Mouse (Mus musculus): Measurements from ENCODE around the gene Gm4301. TPM values are rescaled to one million over a fixed set of nuclear protein-coding genes. Genes with fewer than 3 reads are reported as not detected.

The Gm4301 gene
- total RNA-seq (2023; ENCODE audit: inconsistent age), result not detected in 4 replicates

GRCm38 (mm10) chr10:100335376-100335775 is at the start of gene Gm4301:
Gene Gm4301 (plus strand): TSS chr10:100335676.

DNA sequence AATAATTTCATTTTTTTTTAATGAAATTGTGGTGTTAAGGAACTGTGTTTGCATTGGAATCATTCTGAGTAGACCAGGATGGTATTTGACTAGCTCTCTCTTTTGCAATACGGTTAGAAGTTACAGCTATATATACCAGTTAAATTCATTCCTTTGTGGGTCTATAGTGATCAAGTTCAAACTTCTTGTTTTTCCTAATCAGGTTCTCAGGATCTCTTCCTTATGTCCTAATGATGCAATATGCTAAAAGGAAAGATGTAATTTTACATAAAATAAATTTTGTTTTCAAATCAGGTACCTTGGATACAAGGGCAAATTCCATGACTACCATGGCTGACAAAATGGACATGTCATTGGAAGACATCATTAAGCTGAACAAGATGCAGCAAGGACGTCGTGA is 5.1 kb downstream of the Gm4301 start, which contains the start of gene Gm4302:
Gm4302 (plus strand) TSS at position 301 of the 400 bp plus-strand sequence.

DNA sequence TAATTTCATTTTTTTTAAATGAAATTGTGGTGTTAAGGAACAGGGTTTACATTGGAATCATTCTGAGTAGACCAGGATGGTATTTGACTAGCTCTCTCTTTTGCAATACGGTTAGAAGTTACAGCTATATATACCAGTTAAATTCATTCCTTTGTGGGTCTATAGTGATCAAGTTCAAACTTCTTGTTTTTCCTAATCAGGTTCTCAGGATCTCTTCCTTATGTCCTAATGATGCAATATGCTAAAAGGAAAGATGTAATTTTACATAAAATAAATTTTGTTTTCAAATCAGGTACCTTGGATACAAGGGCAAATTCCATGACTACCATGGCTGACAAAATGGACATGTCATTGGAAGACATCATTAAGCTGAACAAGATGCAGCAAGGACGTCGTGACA is 10.2 kb downstream of the Gm4301 start, which contains the start of gene Gm4303:
Gm4303 (plus strand) TSS at position 301 of the 400 bp plus-strand sequence.

DNA sequence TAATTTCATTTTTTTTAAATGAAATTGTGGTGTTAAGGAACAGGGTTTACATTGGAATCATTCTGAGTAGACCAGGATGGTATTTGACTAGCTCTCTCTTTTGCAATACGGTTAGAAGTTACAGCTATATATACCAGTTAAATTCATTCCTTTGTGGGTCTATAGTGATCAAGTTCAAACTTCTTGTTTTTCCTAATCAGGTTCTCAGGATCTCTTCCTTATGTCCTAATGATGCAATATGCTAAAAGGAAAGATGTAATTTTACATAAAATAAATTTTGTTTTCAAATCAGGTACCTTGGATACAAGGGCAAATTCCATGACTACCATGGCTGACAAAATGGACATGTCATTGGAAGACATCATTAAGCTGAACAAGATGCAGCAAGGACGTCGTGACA is 15.3 kb downstream of the Gm4301 start, which contains the start of gene Gm4305:
Gm4305 (plus strand) TSS at position 301 of the 400 bp plus-strand sequence.

DNA sequence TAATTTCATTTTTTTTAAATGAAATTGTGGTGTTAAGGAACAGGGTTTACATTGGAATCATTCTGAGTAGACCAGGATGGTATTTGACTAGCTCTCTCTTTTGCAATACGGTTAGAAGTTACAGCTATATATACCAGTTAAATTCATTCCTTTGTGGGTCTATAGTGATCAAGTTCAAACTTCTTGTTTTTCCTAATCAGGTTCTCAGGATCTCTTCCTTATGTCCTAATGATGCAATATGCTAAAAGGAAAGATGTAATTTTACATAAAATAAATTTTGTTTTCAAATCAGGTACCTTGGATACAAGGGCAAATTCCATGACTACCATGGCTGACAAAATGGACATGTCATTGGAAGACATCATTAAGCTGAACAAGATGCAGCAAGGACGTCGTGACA is 25.6 kb downstream of the Gm4301 start, which contains the start of gene Gm4307:
Gm4307 (plus strand) TSS at position 301 of the 400 bp plus-strand sequence.

DNA sequence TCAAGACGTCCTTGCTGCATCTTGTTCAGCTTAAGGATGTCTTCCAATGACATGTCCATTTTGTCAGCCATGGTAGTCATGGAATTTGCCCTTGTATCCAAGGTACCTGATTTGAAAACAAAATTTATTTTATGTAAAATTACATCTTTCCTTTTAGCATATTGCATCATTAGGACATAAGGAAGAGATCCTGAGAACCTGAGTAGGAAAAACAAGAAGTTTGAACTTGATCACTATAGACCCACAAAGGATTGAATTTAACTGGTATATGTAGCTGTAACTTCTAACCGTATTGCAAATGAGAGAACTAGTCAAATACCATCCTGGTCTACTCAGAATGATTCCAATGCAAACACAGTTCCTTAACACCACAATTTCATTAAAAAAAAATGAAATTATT is 47.0 kb downstream of the Gm4301 start, which contains the start of gene Gm4312:
Gm4312 (minus strand) TSS at position 101 of the 400 bp plus-strand sequence.

Other genes with a start within 250 kb of the Gm4301 start
- not detected in 4 replicates for gene Gm4302, start 5.2 kb downstream of the Gm4301 start, total RNA-seq (2023; ENCODE audit: inconsistent age)
- not detected in 4 replicates for gene Gm4303, start 10.3 kb downstream of the Gm4301 start, total RNA-seq (2023; ENCODE audit: inconsistent age)
- not detected in 4 replicates for gene Gm4305, start 15.4 kb downstream of the Gm4301 start, total RNA-seq (2023; ENCODE audit: inconsistent age)
- gene Gm4307, start 25.7 kb downstream of the Gm4301 start, total RNA-seq (2023; ENCODE audit: inconsistent age), result not detected in 4 replicates
- not detected in 4 replicates for gene Gm4312, start 46.9 kb downstream of the Gm4301 start, total RNA-seq (2023; ENCODE audit: inconsistent age)
- gene Tmtc3, start 151.7 kb downstream of the Gm4301 start, total RNA-seq (2023; ENCODE audit: inconsistent age), result 1.4 to 2.5 TPM (median 1.7 TPM) in 4 replicates
- 2.9 to 4.9 TPM (median 3.2 TPM) in 4 replicates for gene Cep290, start 151.9 kb downstream of the Gm4301 start, total RNA-seq (2023; ENCODE audit: inconsistent age)